Mouse (Mus musculus): ENCODE results near the gene Nup85. TPM values are rescaled to one million over a fixed set of nuclear protein-coding genes. Genes with fewer than 3 reads are reported as not detected.

Nup85 gene
- polyA plus RNA-seq, 1 experiment from 2014 or later, result 111 TPM

Other genes with a start within 250 kb of the Nup85 start
- 0.09 and 0.13 TPM in 2 replicates for gene Ush1g, start 242.4 kb upstream of the Nup85 start, polyA plus RNA-seq (2015; fragmentation: Nextera tagmentation; extraction: Ambion mirVana)
- gene Otop3, start 229.7 kb upstream of the Nup85 start, polyA plus RNA-seq (2015; fragmentation: Nextera tagmentation; extraction: Ambion mirVana), result not detected in 2 replicates
- 6.8 and 7.0 TPM in 2 replicates for gene Hid1, start 196.7 kb upstream of the Nup85 start, polyA plus RNA-seq (2015; fragmentation: Nextera tagmentation; extraction: Ambion mirVana)
- gene Cdr2l, start 182.5 kb upstream of the Nup85 start, polyA plus RNA-seq (2015; fragmentation: Nextera tagmentation; extraction: Ambion mirVana), result 6.7 and 7.4 TPM in 2 replicates
- 173 and 184 TPM in 2 replicates for gene Mrpl58, start 160.7 kb upstream of the Nup85 start, polyA plus RNA-seq (2015; fragmentation: Nextera tagmentation; extraction: Ambion mirVana)
- 1,581 and 1,838 TPM in 2 replicates for gene Atp5h, start 144.5 kb upstream of the Nup85 start, polyA plus RNA-seq (2015; fragmentation: Nextera tagmentation; extraction: Ambion mirVana)
- 8.8 and 12.1 TPM in 2 replicates for gene Kctd2, start 144.3 kb upstream of the Nup85 start, polyA plus RNA-seq (2015; fragmentation: Nextera tagmentation; extraction: Ambion mirVana)
- 0.07 and 0.19 TPM in 2 replicates for gene Trim80, start 123.9 kb upstream of the Nup85 start, polyA plus RNA-seq (2015; fragmentation: Nextera tagmentation; extraction: Ambion mirVana)
- 0.10 and 0.21 TPM in 2 replicates for gene Slc16a5, start 102.0 kb upstream of the Nup85 start, polyA plus RNA-seq (2015; fragmentation: Nextera tagmentation; extraction: Ambion mirVana)
- 6.6 and 6.9 TPM in 2 replicates for gene Armc7, start 88.8 kb upstream of the Nup85 start, polyA plus RNA-seq (2015; fragmentation: Nextera tagmentation; extraction: Ambion mirVana)
- gene Nt5c, start 72.6 kb upstream of the Nup85 start, polyA plus RNA-seq (2015; fragmentation: Nextera tagmentation; extraction: Ambion mirVana), result 57.0 and 59.4 TPM in 2 replicates
- gene Jpt1, start 50.0 kb upstream of the Nup85 start, polyA plus RNA-seq (2015; fragmentation: Nextera tagmentation; extraction: Ambion mirVana), result 432 and 502 TPM in 2 replicates
- gene Sumo2, start 28.2 kb upstream of the Nup85 start, polyA plus RNA-seq (2015; fragmentation: Nextera tagmentation; extraction: Ambion mirVana), result 606 and 657 TPM in 2 replicates
- gene Mrps7, start 39.5 kb downstream of the Nup85 start, polyA plus RNA-seq (2015; fragmentation: Nextera tagmentation; extraction: Ambion mirVana), result 79.2 and 86.8 TPM in 2 replicates
- 14.0 and 14.9 TPM in 2 replicates for gene Gga3, start 39.6 kb downstream of the Nup85 start, polyA plus RNA-seq (2015; fragmentation: Nextera tagmentation; extraction: Ambion mirVana)
- 23.1 and 24.6 TPM in 2 replicates for gene Mif4gd, start 48.5 kb downstream of the Nup85 start, polyA plus RNA-seq (2015; fragmentation: Nextera tagmentation; extraction: Ambion mirVana)
- gene Slc25a19, start 63.9 kb downstream of the Nup85 start, polyA plus RNA-seq (2015; fragmentation: Nextera tagmentation; extraction: Ambion mirVana), result 36.4 and 37.2 TPM in 2 replicates
- 86.6 and 90.0 TPM in 2 replicates for gene Grb2, start 144.2 kb downstream of the Nup85 start, polyA plus RNA-seq (2015; fragmentation: Nextera tagmentation; extraction: Ambion mirVana)
- 34.3 and 39.4 TPM in 2 replicates for gene Tmem94, start 201.0 kb downstream of the Nup85 start, polyA plus RNA-seq (2015; fragmentation: Nextera tagmentation; extraction: Ambion mirVana)
- gene Caskin2, start 249.2 kb downstream of the Nup85 start, polyA plus RNA-seq (2015; fragmentation: Nextera tagmentation; extraction: Ambion mirVana), result 20.0 and 20.1 TPM in 2 replicates

Data from heart, embryonic 13.5 days (tissue).